Mouse (Mus musculus): ENCODE measurements around the gene Dcdc2c.

Gene Dcdc2c

DNA sequence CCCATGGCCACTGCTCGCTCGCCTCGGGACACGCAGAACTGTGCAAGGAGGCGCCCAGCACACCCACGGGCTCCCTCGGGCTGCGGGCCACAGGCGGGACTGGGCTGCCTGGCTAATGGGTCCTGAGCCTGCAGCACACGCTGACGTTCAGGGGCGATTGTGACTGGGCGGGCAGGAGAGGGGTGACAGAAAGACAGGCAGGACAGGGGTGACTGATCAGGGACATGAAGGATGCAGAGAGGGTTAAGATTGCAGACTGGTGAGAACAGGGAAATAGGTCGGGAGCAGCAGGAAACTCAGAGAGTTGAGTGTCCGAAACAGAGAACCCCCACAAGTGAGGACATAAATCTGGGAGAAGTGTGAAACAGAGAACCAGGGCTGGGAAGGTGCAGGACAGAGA, at the start of gene Dcdc2c:
Gene Dcdc2c (minus strand): TSS at position 101 of the 400 bp plus-strand sequence.
- no peak for DNase-seq

GRCm38 (mm10) chr12:28598526-28598991, 46.4 kb upstream of the Dcdc2c start:
- DNase-seq, result no peak

DNA sequence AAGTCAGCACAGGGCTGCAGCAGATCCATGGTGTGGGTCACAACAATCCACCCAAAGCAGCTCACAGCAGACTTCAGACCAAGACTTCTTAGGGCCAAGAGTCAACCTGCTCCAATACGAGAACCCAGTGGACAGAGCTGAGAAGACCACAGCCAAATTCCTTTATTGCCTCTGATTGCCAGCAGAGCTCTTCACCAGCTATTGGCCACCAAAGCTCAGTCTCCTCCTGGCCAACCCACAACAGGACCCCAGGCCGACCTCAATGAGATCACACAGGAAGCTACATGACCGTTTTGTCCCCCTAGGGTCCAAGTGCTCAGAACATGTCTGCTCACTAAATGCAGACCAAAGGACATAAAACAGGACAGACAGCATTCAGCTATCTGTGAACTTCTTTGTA, 45.9 kb upstream of the Dcdc2c start:
- no peak for DNase-seq

- DNase-seq, result no peak
These were observed 45.5 kb upstream of the Dcdc2c start for GRCm38 (mm10) chr12:28597699-28598098.

DNA sequence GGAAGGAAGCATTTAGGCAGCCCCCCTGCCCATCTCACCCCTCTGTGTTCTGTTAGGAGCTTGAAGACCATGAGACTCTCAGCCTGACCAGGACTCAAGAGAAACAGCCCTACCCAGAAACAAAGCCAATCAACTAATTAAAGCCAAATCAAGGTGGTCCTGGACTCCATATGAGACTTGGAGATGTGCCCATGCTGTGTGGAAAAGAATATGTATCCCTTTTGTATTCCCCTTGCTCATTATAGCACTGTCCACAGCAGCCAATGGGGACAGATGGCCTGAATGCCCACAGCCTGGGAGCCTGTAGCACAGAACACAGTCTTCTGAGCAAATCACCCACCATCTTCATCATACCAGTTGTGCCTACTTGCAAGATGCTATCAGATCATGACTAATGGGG, 44.7 kb upstream of the Dcdc2c start:
- DNase-seq, result no peak

DNA sequence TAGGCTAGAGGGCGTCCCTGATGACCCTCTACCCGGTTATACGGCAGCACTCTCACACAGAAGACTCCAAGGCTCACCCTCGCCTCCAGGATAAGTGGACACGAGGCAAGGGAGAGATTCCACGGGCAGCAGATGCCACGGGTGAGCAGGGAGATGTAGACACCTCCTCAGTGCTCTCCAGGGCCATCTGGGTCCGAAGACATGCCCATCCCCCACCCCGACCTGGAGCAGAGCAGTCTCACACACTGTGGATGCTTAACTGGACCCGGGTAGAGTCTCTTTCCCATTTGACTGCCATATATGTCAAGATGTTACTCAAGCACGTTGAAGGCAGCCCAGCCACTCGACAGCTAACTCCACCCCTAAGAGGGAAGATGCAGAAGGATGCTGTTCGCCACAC, 38.2 kb upstream of the Dcdc2c start:
- peak; percentile 31 to 67 for DNase-seq

GRCm38 (mm10) chr12:28589090-28589868, 37.1 kb upstream of the Dcdc2c start:
- DNase-seq, result peak; percentile 96

GRCm38 (mm10) chr12:28587949-28588348, 35.8 kb upstream of the Dcdc2c start:
- no peak for DNase-seq

DNA sequence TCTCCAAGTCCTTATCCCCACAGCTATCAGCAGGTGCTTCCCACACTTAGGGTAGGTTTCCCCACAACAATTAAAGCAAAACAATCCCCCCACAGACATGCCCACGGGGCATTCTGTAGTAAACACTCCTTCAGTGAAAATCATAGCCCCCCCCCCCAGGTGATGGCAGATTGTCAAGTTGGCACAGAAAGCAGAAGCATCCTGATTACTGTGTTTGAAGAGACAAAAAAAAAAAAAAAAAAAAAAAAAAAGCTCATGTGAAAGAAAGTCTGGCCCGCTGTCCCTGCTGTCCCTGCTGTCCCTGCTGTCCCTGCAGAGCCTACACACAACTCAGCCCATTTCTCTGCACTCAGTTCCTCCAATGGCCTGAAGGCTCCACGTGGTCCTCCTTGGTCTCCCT, 31.8 kb upstream of the Dcdc2c start:
- peak in 1 of 2 experiments; percentile 63 for DNase-seq

GRCm38 (mm10) chr12:28582423-28582822, 30.2 kb upstream of the Dcdc2c start, which contains the start of gene Allc:
Gene Allc (minus strand): TSS chr12:28582523.
- no peak for DNase-seq

DNA sequence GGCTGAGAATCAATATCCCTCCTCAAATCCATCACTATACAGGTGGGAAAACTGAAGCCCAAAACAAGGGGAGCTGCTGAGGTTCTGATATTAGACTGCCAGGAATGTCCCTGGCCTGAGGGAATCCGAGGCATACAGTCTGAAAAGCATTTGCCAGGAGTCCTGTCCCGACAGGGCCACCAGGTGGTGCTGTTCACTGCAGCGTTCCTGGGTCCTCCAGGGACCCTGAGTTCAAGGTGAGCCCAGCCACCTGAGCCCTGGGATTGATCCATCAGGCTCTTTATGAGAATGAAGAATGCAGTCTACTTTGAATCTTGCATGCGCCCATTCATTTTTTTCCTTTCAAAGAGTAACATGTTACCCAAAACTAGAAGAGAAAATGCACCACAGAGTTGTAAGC, 26.9 kb upstream of the Dcdc2c start:
- DNase-seq, result peak in 1 of 2 experiments; percentile 46

DNA sequence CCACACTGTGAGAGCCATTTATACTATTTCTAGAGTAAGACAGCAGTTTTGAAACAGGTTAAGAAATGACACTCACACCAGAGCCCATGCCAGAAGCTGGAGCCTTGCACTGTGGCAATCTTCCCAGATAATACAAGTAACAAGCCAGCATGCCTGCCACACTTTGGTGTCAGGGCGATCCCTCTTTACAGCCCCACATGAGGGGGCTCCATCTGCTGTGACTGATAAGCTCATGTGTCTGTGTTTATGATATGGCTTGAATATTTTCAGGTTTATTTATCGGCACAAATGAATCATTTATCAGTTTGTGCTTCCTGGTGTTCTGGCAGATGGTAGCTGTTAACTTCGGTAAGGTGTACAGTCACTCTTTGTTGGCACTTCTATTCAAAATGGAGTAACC, 25.9 kb upstream of the Dcdc2c start:
- DNase-seq, result peak in 1 of 2 experiments; percentile 31

- DNase-seq, result no peak
These were observed 23.3 kb upstream of the Dcdc2c start for GRCm38 (mm10) chr12:28575366-28576070.

- no peak for DNase-seq
These were observed 20.0 kb upstream of the Dcdc2c start for GRCm38 (mm10) chr12:28572241-28572640.

- DNase-seq, result no peak
These were observed 424 bp downstream of the Dcdc2c start for GRCm38 (mm10) chr12:28551775-28552174.

GRCm38 (mm10) chr12:28548887-28549286, 3.3 kb downstream of the Dcdc2c start:
- no peak for DNase-seq

DNA sequence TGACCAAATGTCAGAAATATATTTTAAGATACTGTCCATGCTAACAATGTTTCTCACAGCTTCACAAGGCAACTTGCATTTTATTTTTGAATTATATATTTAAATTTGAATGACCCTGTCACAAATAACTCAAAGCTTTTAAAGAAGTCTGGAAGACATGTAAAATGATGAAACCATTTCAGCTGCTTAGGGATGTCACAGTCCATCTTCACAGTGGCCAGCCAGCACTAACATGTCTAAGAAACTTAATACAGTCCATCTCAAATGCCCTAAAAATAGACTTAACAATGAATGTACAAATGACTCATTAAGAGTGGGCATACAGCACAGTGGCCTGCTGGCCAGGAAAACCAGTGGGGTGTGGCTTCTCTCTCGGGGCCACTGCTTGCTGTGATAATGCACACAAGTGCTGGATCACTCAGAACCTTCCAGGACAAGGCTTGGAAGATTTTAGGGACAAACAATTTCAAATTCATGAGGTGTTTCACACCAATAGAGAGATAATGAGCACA, 37.9 kb downstream of the Dcdc2c start:
- DNase-seq, result no peak

DNA sequence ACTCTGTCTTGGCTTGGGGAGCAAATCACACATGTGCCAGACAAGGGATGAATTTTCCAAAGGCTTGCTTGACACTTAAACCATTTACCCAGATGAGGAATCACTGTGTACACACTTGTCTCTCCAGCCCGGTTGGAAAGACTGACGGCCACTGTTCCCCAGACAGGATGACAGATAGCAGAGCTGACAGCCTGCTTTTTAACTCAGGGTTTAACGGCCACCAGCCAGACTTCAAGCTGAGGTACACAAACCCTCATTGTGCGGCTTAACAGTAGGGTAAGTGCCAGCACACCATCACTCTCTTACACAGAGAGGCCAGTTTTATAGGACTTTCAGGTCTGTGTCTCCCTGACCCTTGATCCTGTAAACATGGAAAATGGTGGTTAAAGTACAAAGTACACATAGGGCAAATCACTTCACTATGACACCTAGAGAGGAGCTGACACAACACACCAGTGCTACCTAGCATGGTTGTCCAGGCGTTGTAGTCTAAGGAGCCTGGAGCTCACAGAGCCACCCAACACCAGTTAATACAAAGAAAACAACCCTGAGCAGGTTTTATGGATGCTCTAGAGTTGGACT, 42.4 kb downstream of the Dcdc2c start:
- DNase-seq, result no peak

DNA sequence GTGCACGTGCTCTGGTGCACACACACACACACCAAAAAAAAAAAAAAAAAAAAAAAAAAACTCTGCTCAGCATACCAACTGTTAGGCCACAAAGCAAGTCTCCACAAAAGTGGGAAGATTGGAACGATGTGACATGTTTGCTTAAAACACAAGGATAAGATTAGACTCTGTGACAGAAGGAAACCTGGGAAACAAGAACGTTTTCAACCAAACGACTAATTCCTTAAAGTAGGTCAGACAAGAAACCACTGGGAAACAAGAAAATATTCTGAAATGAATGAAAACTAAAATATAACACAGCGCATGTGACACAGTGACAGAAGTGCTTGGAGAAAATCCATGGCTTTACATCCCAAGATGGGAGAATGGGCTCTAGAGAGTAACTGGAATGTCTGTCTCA, 57.9 kb downstream of the Dcdc2c start:
- no peak for DNase-seq

GRCm38 (mm10) chr12:28482483-28483160, 69.6 kb downstream of the Dcdc2c start:
- no peak for DNase-seq

DNA sequence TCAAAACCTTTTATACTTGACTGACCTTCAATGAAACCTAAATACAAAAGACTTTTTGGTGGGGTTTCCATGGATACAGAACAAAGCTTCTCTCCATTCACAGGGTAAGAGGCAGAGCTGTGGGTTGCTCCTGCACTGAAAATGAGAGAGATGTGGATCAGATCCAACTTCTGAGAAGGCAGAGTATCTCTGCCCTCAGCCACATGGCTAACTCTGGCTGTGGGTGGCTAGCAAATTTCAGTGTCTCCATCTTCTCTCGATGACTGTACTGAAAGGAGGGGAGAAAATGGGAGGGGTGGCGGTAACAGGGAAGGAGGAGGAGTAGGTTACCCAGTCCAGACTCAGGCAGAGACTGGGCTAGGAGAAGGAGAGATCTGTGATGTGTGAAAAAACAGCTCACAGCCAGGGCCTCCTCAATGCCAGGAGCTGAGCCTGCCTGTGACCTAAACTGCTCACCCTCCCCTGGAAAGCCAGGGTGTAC, 91.2 kb downstream of the Dcdc2c start:
- DNase-seq, result no peak

GRCm38 (mm10) chr12:28460523-28460922, 91.7 kb downstream of the Dcdc2c start:
- DNase-seq, result no peak

DNA sequence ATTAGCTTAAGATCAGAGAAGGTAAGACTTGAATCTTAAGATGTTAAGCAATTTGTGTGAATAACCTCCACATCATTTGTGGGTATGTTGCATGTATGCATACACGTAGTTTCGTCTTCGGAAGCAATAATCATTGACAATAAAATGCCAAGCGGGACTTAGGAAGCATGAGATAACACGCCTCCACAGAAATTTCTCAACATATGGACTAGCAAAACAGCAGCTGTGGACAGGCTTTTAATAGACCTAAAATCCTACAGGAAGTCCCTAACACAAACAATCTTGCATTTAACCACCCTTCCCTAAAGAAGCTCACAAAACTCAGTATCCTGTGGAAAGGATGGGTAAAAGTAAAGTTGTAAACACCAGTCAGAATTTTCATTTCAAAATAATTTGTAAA, 93.4 kb downstream of the Dcdc2c start:
- no peak for DNase-seq

Data from cerebellum, postnatal 14 days (tissue).